Mouse (Mus musculus): ENCODE data around the gene Hipk1.

Hipk1 gene

GRCm38 (mm10) chr3:103709470-103710040 lies 81.8 kb downstream of the Hipk1 start:
- no peak for TF ChIP-seq NANOG (IDR thresholded peaks at IDR 0.05; ENCODE audit: borderline replicate concordance, low read length)
- no peak for TF ChIP-seq POU5F1 (IDR thresholded peaks at IDR 0.05; ENCODE audit: borderline replicate concordance, low read length)
- no peak for TF ChIP-seq CTCF (conservative IDR thresholded peaks at IDR 0.05; ENCODE audit: low read length)
- H3K27me3 ChIP-seq (ENCODE audit: insufficient read depth, low read length) = peaks cover 6% of the 10 kb centered on the region; the same call in 1 of the 2 replicates
- no peaks in the 10 kb centered on the region for H3K9me3 ChIP-seq (ENCODE audit: low read length)
- H3K4me3 ChIP-seq (replicated peaks; ENCODE audit: low read length) = no peak overlapping the region
- H3K4me1 ChIP-seq (replicated peaks; ENCODE audit: low read depth, low read length) = peaks cover 6% of the 10 kb centered on the region
- no peaks in the 10 kb centered on the region for H3K36me3 ChIP-seq (ENCODE audit: insufficient read depth, low read length)

GRCm38 (mm10) chr3:103705426-103705825 lies 85.9 kb downstream of the Hipk1 start:
- H3K9me3 ChIP-seq (ENCODE audit: low read length) = no peaks in the 10 kb centered on the region
- TF ChIP-seq POU5F1 (IDR thresholded peaks at IDR 0.05; ENCODE audit: borderline replicate concordance, low read length) (no peak), NANOG (IDR thresholded peaks at IDR 0.05; ENCODE audit: borderline replicate concordance, low read length) (no peak), CTCF (conservative IDR thresholded peaks at IDR 0.05; ENCODE audit: low read length) (no peak)
- H3K4me1 ChIP-seq (replicated peaks; ENCODE audit: low read depth, low read length) = 0 out of 2 replicates have a peak, but pooled peaks cover under 1% of the 10 kb centered on the region
- no peaks in the 10 kb centered on the region for H3K36me3 ChIP-seq (ENCODE audit: insufficient read depth, low read length)
- H3K4me3 ChIP-seq (replicated peaks; ENCODE audit: low read length) = no peak overlapping the region
- H3K27me3 ChIP-seq (ENCODE audit: insufficient read depth, low read length) = peaks cover 6% of the 10 kb centered on the region; the same call in 1 of the 2 replicates

GRCm38 (mm10) chr3:103704661-103705060 lies 86.7 kb downstream of the Hipk1 start:
- Histone ChIP-seq H3K4me1 (replicated peaks; ENCODE audit: low read depth, low read length) (no peaks in the 10 kb centered on the region), H3K9me3 (ENCODE audit: low read length) (no peaks in the 10 kb centered on the region), H3K27me3 (ENCODE audit: insufficient read depth, low read length) (peaks cover 6% of the 10 kb centered on the region; the same call in 1 of the 2 replicates), H3K36me3 (ENCODE audit: insufficient read depth, low read length) (no peaks in the 10 kb centered on the region), H3K4me3 (replicated peaks; ENCODE audit: low read length) (no peak overlapping the region)
- TF ChIP-seq CTCF (conservative IDR thresholded peaks at IDR 0.05; ENCODE audit: low read length) (no peak), POU5F1 (IDR thresholded peaks at IDR 0.05; ENCODE audit: borderline replicate concordance, low read length) (no peak), NANOG (IDR thresholded peaks at IDR 0.05; ENCODE audit: borderline replicate concordance, low read length) (no peak)

GRCm38 (mm10) chr3:103696388-103696925 lies 94.9 kb downstream of the Hipk1 start:
- Histone ChIP-seq H3K36me3 (ENCODE audit: insufficient read depth, low read length) (no peaks in the 10 kb centered on the region), H3K4me3 (replicated peaks; ENCODE audit: low read length) (no peak overlapping the region), H3K27me3 (ENCODE audit: insufficient read depth, low read length) (no peaks in the 10 kb centered on the region), H3K4me1 (replicated peaks; ENCODE audit: low read depth, low read length) (no peaks in the 10 kb centered on the region), H3K9me3 (ENCODE audit: low read length) (no peaks in the 10 kb centered on the region; the same call in 1 of the 2 replicates)
- TF ChIP-seq CTCF (conservative IDR thresholded peaks at IDR 0.05; ENCODE audit: low read length) = no peak
- TF ChIP-seq NANOG (IDR thresholded peaks at IDR 0.05; ENCODE audit: borderline replicate concordance, low read length) = no peak
- TF ChIP-seq POU5F1 (IDR thresholded peaks at IDR 0.05; ENCODE audit: borderline replicate concordance, low read length) = no peak

- Histone ChIP-seq H3K4me1 (replicated peaks; ENCODE audit: low read depth, low read length) (no peaks in the 10 kb centered on the region), H3K36me3 (ENCODE audit: insufficient read depth, low read length) (no peaks in the 10 kb centered on the region), H3K9me3 (ENCODE audit: low read length) (no peaks in the 10 kb centered on the region; the same call in 1 of the 2 replicates), H3K4me3 (replicated peaks; ENCODE audit: low read length) (no peak overlapping the region), H3K27me3 (ENCODE audit: insufficient read depth, low read length) (no peaks in the 10 kb centered on the region)
- no peak for TF ChIP-seq CTCF (conservative IDR thresholded peaks at IDR 0.05; ENCODE audit: low read length)
- no peak for TF ChIP-seq POU5F1 (IDR thresholded peaks at IDR 0.05; ENCODE audit: borderline replicate concordance, low read length)
- no peak for TF ChIP-seq NANOG (IDR thresholded peaks at IDR 0.05; ENCODE audit: borderline replicate concordance, low read length)
These were observed 95.8 kb downstream of the Hipk1 start for GRCm38 (mm10) chr3:103695556-103695955.

GRCm38 (mm10) chr3:103690506-103690905 lies 100.9 kb downstream of the Hipk1 start:
- Histone ChIP-seq H3K4me1 (replicated peaks; ENCODE audit: low read depth, low read length) (peaks cover 9% of the 10 kb centered on the region), H3K4me3 (replicated peaks; ENCODE audit: low read length) (no peak overlapping the region), H3K36me3 (ENCODE audit: insufficient read depth, low read length) (no peaks in the 10 kb centered on the region), H3K9me3 (ENCODE audit: low read length) (no peaks in the 10 kb centered on the region), H3K27me3 (ENCODE audit: insufficient read depth, low read length) (no peaks in the 10 kb centered on the region)
- TF ChIP-seq POU5F1 (IDR thresholded peaks at IDR 0.05; ENCODE audit: borderline replicate concordance, low read length) = no peak
- TF ChIP-seq CTCF (conservative IDR thresholded peaks at IDR 0.05; ENCODE audit: low read length) = no peak
- no peak for TF ChIP-seq NANOG (IDR thresholded peaks at IDR 0.05; ENCODE audit: borderline replicate concordance, low read length)
